Mouse (Mus musculus) ES-Bruce4 (cell line): ENCODE results near the gene Lin9.

Experiments
- CTCF ChIP-seq: IDR thresholded peaks from one replicate; pipeline ENCODE4 v1.8.1; 2011; ENCODE audit warnings: low read depth, low read length
- EP300 ChIP-seq: IDR thresholded peaks from 2 replicates; pipeline ENCODE4 v1.6.1; 2011; ENCODE audit warnings: low read depth, low read length; ENCODE audit not compliant: insufficient read depth
- POLR2A ChIP-seq: IDR thresholded peaks from one replicate; pipeline ENCODE4 v1.8.1; 2011; ENCODE audit warnings: low read length; ENCODE audit not compliant: insufficient read depth

DNA sequence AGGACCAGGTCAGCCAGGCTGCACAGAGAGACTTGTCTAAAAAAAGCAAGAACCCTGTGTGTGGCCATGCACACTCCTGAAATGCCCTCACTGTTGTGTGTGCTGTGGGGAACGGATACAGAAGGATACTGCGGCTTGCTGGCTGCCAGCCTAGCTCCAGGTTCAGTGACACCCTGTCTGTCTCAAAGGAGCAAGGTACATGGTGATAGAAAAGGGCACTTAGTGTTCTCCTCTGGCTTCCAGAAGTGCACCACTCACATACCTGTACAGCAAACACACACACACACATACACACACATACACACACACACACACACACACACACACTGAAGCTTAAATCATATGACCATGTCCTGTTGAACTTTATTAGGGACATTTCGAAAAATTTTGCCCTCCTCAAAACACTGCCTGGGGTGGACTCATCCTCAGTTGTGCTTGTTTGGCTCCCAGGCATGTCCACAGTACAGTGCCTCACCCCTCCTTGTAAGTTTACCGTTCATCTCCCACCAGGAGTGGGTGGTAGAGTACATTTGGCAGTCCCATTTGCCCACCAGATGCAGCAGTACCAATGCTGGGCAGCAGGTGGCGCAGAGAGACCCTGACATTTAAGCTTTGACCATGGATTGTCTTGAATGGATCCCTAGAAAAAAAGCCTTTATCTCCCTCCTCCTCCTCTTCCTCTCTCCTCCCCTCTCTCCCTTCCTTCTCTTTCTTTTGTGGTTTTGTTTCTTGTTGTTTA is 79.2 kb downstream of the Lin9 start:
- TF ChIP-seq POLR2A (no peak), CTCF (peak; percentile 94), EP300 (no peak)
